Mouse (Mus musculus) liver, embryonic 13.5 days (tissue): ENCODE measurements around the gene Lrguk. TPM values are rescaled to one million over a fixed set of nuclear protein-coding genes. Genes with fewer than 3 reads are reported as not detected.
A peak's percentile ranks its signal among the peaks of the same experiment; 100 is the strongest.

Source experiments
- ATAC-seq: fragments of 200-750 bp; cut with Nextera tagmentation; 2 replicates; pipeline ENCODE4 v1.8.0; 2017; ENCODE audit warnings: low read depth, mild to moderate bottlenecking, moderate number of reproducible peaks, moderate library complexity
- DNase-seq: peaks from one replicate; pipeline ENCODE4 v3.0.0; 2022
- H3K27ac ChIP-seq: fragments of 300-500 bp; sonication (generic); 2 replicates; pipeline ENCODE4 v1.5.1; 2015; ENCODE audit warnings: moderate library complexity, mild to moderate bottlenecking, inconsistent platforms
- H3K27me3 ChIP-seq: fragments of 300-500 bp; sonication (generic); 2 replicates; pipeline ENCODE4 v1.6.1; 2015; ENCODE audit warnings: mild to moderate bottlenecking, inconsistent platforms
- H3K36me3 ChIP-seq: fragments of 300-500 bp; sonication (generic); 2 replicates; pipeline ENCODE4 v1.6.1; 2015; ENCODE audit warnings: mild to moderate bottlenecking, inconsistent platforms
- H3K4me1 ChIP-seq: fragments of 300-500 bp; sonication (generic); replicated peaks from 2 replicates; pipeline ENCODE4 v1.6.1; 2015; ENCODE audit warnings: inconsistent platforms
- H3K4me2 ChIP-seq: fragments of 300-500 bp; sonication (generic); 2 replicates; pipeline ENCODE4 v1.6.1; 2015; ENCODE audit warnings: inconsistent platforms, mild to moderate bottlenecking, moderate library complexity
- H3K4me3 ChIP-seq: fragments of 300-500 bp; sonication (generic); replicated peaks from 2 replicates; pipeline ENCODE4 v1.5.1; 2015; ENCODE audit warnings: mild to moderate bottlenecking, inconsistent platforms
- H3K9ac ChIP-seq: fragments of 300-500 bp; sonication (generic); 2 replicates; pipeline ENCODE4 v1.6.1; 2015; ENCODE audit warnings: mild to moderate bottlenecking, inconsistent platforms
- H3K9me3 ChIP-seq: fragments of 300-500 bp; sonication (generic); replicated peaks from 2 replicates; pipeline ENCODE4 v1.6.1; 2016; ENCODE audit warnings: inconsistent platforms
- WGBS: fragments of 180-500 bp; shearing (Covaris S2); methylation state at CpG from one replicate; pipeline ENCODE4 v1.1.7; 2015; ENCODE audit not compliant: insufficient replicate concordance; 5-methylcytosine and 5-hydroxymethylcytosine counted together
- polyA plus RNA-seq: library from polyadenylated mRNA; unstranded; fragments of >200 nt; fragmentation: Nextera tagmentation; extraction: Ambion mirVana; gene quantifications from 2 replicates; pipeline ENCODE4 v1.2.1, GENCODE M21; 2015

The Lrguk gene
- polyA plus RNA-seq, result 0.10 and 0.14 TPM in 2 replicates

DNA sequence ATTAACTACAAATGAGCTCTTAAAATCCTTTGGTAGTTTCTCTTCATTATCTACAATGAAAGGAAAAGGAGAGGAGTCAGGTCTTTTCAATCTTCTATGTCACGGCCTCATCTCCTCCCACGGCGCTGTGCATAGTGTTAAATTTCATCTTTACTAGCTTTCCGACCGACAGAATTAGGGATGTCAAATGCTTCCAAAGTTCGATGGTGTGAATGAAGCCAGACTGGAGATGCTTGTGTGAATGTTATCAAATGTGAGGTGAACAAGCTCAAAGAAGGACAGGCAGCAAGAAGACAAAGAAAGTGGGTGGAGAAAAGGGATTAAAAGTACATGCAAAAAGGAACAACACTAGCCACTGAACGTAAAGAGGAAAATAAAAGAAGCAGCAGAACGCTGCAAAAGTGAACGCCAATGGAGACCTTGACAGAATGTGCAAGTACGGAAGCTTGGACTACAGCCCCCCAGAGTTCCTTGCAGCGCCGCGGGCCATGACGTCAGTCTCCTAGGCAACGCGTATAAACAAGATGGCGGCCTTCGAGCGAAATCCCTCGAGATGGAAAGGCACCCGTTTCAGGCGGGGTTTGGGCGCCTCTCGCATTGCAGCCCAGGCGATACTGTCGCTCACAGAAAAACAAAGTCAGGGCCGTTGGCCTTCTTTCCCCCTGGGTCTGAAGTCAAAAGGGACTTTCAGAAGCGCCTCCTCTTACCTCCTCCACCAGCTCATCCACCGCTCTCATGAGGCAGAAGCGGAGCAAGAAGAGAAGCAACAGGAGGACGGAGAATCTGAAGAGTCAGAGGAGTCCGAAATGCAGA, at the start of gene Lrguk:
TSS of gene Lrguk (plus strand) at position 516 of the 813 bp plus-strand sequence.
- Histone ChIP-seq H3K27ac (no peak within 1 kb of the TSS), H3K4me2 (peak within 1 kb of the TSS; percentile 84), H3K36me3 (no peaks in the 10 kb centered on the region), H3K4me1 (peaks cover 19% of the 10 kb centered on the region), H3K27me3 (no peaks in the 10 kb centered on the region), H3K4me3 (peak within 1 kb of the TSS; percentile 67), H3K9me3 (no peaks in the 10 kb centered on the region), H3K9ac (peak within 1 kb of the TSS; percentile 62)
- ATAC-seq (peak; percentile 82), DNase-seq (peak; percentile 70)
- 6% methylated on average over 32 of the region's 32 CpGs for WGBS

DNA sequence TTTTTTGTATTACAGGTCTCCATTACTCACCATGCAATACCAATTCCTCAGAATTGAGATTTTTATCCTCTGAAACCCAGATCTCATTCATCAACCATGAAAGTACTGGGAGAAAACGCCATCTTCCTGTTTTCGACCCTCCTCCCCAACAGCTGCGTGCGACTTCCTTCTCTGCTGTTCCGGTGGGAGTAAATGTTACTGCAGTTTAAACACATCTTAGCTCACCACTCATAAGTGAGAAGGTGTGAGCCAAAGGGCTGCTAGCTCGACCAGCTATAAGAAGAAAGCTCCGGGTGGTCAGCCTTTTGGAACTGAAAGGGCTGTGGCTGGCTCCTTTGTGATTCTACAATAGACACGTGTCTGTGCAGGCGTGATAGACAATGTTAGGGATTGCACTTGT, 46.5 kb upstream of the Lrguk start:
- no peaks in the 10 kb centered on the region for H3K36me3 ChIP-seq
- H3K27me3 ChIP-seq, result no peaks in the 10 kb centered on the region
- H3K4me3 ChIP-seq, result no peak overlapping the region
- H3K27ac ChIP-seq, result no peak overlapping the region
- WGBS, result 46% methylated on average over 9 of the region's 9 CpGs
- DNase-seq (no peak), ATAC-seq (no peak)
- H3K9ac ChIP-seq, result no peak overlapping the region
- H3K4me2 ChIP-seq, result no peak overlapping the region
- H3K9me3 ChIP-seq, result no peaks in the 10 kb centered on the region
- H3K4me1 ChIP-seq, result no peaks in the 10 kb centered on the region

DNA sequence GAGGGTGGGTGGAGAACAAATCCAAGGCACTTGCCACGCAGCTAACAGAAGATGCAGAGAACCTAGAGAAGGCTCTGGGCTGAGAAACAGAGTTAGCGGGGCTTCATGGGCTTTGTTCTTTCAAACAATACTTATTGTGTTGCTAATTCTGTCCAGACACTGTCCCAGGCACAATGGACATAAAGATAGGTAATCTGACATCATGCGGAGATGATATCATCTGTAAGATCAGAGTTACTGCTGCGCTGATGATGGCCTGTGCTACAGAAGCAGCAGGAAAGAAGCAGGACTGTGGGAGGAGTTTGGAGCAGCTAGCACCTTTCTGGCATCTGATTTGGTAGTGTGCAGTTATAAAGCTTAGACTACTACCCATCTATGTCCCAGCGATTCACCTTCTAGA, 42.1 kb upstream of the Lrguk start:
- no peak for DNase-seq
- H3K9me3 ChIP-seq, result no peaks in the 10 kb centered on the region
- no peak overlapping the region for H3K27ac ChIP-seq
- no peak overlapping the region for H3K4me3 ChIP-seq
- H3K27me3 ChIP-seq, result no peaks in the 10 kb centered on the region
- no peaks in the 10 kb centered on the region for H3K36me3 ChIP-seq
- no peak for ATAC-seq
- no peak overlapping the region for H3K9ac ChIP-seq
- no peak overlapping the region for H3K4me2 ChIP-seq
- WGBS, result 59% methylated on average over 5 of the region's 5 CpGs
- H3K4me1 ChIP-seq, result no peaks in the 10 kb centered on the region

DNA sequence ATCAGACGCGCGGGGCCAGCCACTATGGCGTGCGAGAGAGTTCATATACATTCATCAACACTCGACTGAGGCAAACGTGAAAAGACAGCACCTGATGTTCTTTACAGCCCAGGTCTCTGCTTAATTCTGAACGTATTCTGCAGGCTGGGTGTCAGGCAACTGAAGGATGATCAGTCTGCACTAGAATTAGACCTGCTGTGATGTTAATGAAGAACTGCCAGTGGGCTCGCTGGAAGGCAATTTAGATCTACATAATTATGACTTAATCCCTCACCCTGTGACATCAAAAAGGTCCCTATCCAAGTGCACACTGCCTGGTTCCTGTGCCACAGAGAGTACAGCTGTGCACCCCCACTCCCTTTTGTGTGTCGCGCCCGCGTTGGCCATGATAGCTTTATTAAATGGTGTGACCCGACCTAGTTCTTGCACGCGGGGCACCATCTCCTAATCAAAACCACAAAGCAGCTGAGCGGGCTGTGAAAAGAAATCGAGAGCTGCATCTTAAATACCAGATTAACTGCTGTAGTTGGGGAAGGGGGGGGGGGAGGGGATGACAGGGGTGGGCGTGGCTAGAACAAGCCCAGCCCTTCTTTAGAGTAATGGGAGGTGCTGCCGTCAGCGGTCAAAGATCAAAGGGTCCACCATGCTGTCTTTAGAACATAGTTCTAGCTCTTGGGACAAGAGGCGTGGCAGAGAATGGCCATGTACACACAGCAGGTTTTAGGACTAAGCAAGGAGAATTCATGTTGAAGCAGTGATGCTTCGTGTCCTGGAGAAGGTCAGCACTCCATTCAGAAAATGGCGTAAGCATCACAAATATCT, 36.8 kb upstream of the Lrguk start:
- no peak for DNase-seq
- Histone ChIP-seq H3K9me3 (no peaks in the 10 kb centered on the region), H3K9ac (no peak overlapping the region), H3K4me3 (no peak overlapping the region), H3K4me1 (no peaks in the 10 kb centered on the region), H3K4me2 (no peak overlapping the region), H3K27me3 (no peaks in the 10 kb centered on the region), H3K36me3 (no peaks in the 10 kb centered on the region), H3K27ac (no peak overlapping the region)
- 42% methylated on average over 24 of the region's 24 CpGs for WGBS
- no peak for ATAC-seq

DNA sequence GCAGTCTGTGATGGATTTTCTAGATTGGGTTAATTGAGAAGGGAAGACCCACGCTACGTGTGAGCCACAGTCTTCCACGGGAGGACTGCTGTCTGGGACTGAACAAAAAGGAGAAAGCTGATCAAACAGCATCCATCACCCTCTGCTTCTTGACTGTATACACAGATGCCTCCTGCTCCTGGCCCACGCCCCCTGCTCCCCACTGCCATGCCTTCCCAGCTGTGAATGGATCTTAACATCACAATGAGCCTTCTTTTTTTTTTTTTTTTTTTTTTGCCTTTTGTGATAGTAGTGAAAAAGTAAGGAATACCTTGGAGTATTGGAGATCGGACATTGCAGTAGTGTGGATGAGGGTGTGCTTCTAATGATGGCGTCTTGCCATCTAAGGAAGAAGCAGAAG, 35.4 kb upstream of the Lrguk start:
- no peak overlapping the region for H3K9ac ChIP-seq
- H3K4me1 ChIP-seq, result no peaks in the 10 kb centered on the region
- WGBS, result 66% methylated on average over 6 of the region's 6 CpGs
- DNase-seq (no peak), ATAC-seq (no peak)
- no peak overlapping the region for H3K4me2 ChIP-seq
- no peaks in the 10 kb centered on the region for H3K36me3 ChIP-seq
- no peak overlapping the region for H3K4me3 ChIP-seq
- H3K27me3 ChIP-seq, result no peaks in the 10 kb centered on the region
- no peaks in the 10 kb centered on the region for H3K9me3 ChIP-seq
- no peak overlapping the region for H3K27ac ChIP-seq

DNA sequence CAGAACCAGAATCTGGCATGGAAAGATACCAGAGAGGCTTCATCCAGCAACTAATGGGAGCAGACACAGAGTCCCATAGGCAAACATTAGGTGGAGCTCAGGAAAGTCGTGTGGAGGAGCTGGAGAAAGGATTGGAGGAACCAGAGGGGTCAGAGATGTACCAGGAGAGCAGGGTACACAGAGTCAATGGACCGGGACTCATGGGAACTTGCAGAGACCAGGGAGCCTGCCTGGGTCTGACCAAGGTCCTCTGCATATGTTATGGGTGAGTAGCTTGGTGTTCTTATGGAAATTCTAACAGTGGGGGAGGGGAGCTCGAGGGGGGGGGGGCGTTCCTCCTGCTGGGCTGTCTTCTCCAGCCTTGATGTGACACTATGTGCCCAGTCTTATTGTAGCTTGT, 30.7 kb upstream of the Lrguk start:
- Histone ChIP-seq H3K4me1 (no peaks in the 10 kb centered on the region), H3K4me3 (no peak overlapping the region), H3K9ac (no peak overlapping the region), H3K27ac (no peak overlapping the region), H3K27me3 (no peaks in the 10 kb centered on the region), H3K9me3 (no peaks in the 10 kb centered on the region), H3K36me3 (no peaks in the 10 kb centered on the region), H3K4me2 (no peak overlapping the region)
- ATAC-seq, result no peak
- 31% methylated on average over 4 of the region's 4 CpGs for WGBS
- no peak for DNase-seq

DNA sequence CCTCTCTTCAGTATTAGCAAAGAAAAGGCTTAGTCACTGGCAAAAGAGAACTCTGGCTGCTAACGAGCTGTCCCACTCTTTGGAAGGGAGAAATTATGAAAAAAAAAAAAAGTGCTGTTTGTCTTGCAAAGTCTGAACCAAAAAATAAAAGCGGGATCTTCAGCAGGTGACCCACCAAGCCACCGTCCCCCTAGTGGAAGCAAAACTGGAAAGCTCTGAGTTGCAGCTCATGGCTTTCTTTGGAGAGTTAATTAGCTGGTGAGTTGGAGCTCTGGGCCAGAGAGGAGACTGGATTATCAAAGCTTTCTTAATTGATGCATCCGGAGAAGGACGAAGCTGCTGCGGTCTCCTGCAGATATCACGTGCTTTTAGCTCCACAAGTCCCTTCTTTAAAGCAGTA, 29.7 kb upstream of the Lrguk start:
- Histone ChIP-seq H3K36me3 (no peaks in the 10 kb centered on the region), H3K4me3 (no peak overlapping the region), H3K27me3 (no peaks in the 10 kb centered on the region), H3K27ac (no peak overlapping the region), H3K9me3 (no peaks in the 10 kb centered on the region), H3K4me1 (no peaks in the 10 kb centered on the region), H3K9ac (no peak overlapping the region), H3K4me2 (no peak overlapping the region)
- no peak for DNase-seq
- WGBS, result 28% methylated on average over 7 of the region's 7 CpGs
- ATAC-seq, result no peak

DNA sequence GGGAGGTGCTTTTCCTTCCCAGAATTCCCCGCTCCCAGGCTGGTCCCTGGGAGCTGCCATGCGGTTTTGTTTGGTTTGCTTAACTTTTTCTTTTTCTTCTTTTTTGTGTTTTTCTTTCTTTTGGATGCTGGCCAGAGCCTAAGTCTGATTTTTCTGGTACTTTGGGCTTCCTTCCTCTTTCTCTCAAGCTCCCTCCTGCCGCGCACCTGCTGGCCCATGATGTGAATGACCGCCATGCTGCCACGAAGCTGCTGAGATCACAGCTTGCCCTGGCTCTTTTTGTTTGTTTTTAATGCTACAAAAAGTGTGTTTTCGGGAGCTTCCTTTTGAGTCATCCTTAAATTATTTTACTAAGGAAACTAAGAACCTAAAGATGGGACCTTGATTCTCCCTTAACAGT, 28.6 kb upstream of the Lrguk start:
- no peaks in the 10 kb centered on the region for H3K36me3 ChIP-seq
- no peak overlapping the region for H3K9ac ChIP-seq
- no peaks in the 10 kb centered on the region for H3K27me3 ChIP-seq
- ATAC-seq, result no peak
- WGBS, result 70% methylated on average over 7 of the region's 7 CpGs
- no peak for DNase-seq
- H3K27ac ChIP-seq, result no peak overlapping the region
- H3K4me2 ChIP-seq, result no peak overlapping the region
- no peaks in the 10 kb centered on the region for H3K9me3 ChIP-seq
- H3K4me3 ChIP-seq, result no peak overlapping the region
- H3K4me1 ChIP-seq, result no peaks in the 10 kb centered on the region

DNA sequence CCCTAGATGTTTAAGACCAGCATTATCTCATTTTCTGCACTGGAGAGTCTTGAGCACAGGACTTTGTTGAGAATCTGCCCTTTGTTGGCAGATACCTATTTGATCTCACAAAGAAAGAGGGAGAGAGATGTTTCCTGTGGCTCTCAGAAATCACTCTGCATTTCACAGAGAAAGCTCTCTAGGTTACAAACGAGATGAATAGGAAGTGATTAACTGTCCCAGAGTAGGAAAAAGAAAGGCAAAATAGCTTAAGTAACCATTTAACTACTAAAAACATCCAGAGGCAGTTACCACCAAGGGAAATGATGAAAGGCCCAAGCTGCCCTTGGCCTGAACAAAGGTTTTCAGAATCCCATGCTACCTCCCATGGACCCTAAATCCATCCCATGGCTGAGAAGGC, 26.2 kb upstream of the Lrguk start:
- 26% methylated on average over 1 of the region's 1 CpGs for WGBS
- Histone ChIP-seq H3K9ac (no peak overlapping the region), H3K27me3 (no peaks in the 10 kb centered on the region), H3K27ac (no peak overlapping the region), H3K4me2 (no peak overlapping the region), H3K4me3 (no peak overlapping the region), H3K36me3 (no peaks in the 10 kb centered on the region), H3K4me1 (no peaks in the 10 kb centered on the region), H3K9me3 (no peaks in the 10 kb centered on the region)
- no peak for DNase-seq
- no peak for ATAC-seq

DNA sequence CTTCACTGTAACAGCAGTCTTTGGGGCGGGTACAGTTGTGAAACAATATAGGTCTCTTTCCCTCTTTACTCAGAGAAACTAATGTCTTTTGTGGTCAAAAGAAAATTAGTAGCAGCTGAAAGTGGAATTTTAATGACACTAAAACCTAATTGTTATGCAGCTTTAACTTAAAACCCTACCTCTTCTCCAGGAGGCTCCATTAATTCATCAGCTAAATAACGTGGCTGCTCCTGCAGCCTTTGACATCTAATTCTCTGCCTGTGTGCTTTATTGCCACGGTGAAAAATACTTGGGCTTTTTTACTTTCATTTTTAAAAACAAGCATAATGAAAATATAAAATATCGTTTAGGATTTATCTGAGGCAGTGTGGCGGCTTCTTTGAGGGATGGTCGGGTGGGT, 15.8 kb upstream of the Lrguk start:
- Histone ChIP-seq H3K4me1 (no peaks in the 10 kb centered on the region), H3K27ac (no peak overlapping the region), H3K36me3 (no peaks in the 10 kb centered on the region), H3K27me3 (no peaks in the 10 kb centered on the region), H3K9me3 (no peaks in the 10 kb centered on the region), H3K4me3 (no peak overlapping the region), H3K4me2 (no peak overlapping the region), H3K9ac (no peak overlapping the region)
- 63% methylated on average over 6 of the region's 6 CpGs for WGBS
- ATAC-seq, result no peak
- no peak for DNase-seq

DNA sequence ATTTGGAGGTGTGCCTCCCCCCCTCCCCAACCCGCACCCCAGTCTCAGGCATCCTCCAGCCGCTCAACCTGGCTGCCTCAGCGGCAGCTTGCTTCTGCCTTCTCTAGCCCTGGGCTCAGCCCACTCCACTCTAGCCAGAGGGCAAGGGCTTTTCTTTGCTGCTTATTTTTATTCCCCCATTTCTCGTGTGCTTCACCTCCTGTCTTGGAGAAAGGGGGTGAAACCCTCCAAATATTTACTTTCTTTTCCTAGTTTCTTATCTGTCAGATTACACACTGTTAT, 439 bp downstream of the Lrguk start:
- H3K9me3 ChIP-seq, result no peaks in the 10 kb centered on the region
- peak overlapping the region; percentile 62 for H3K9ac ChIP-seq
- H3K36me3 ChIP-seq, result no peaks in the 10 kb centered on the region
- ATAC-seq, result peak; percentile 47
- peaks cover 25% of the 10 kb centered on the region for H3K4me1 ChIP-seq
- whole genome bisulfite sequencing, result 1% methylated on average over 4 of the region's 4 CpGs
- no peak for DNase-seq
- no peak overlapping the region for H3K27ac ChIP-seq
- no peaks in the 10 kb centered on the region for H3K27me3 ChIP-seq
- peak overlapping the region; percentile 67 for H3K4me3 ChIP-seq
- H3K4me2 ChIP-seq, result peak overlapping the region; percentile 84

DNA sequence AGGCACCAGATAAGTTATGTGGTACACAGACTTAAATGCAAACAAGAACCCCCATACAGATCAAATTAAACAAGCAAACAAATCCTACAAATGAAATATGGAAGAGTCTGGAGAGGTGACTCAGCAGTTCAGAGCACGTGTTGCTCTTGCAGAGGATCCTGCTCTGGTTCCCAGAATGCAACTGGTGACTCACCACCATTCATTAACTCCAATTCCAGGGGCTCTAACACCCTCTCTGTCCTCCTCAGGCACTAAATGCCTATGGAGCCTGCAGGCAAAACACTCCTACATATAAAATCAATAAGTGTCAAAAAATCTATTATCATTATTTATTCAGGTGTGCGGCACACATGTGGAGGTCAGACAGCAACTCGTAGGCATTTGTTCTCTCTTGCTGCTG, 4.8 kb downstream of the Lrguk start:
- DNase-seq, result no peak
- H3K36me3 ChIP-seq, result no peaks in the 10 kb centered on the region
- no peak overlapping the region for H3K27ac ChIP-seq
- H3K9ac ChIP-seq, result no peak overlapping the region
- peaks cover 30% of the 10 kb centered on the region for H3K4me1 ChIP-seq
- no peak for ATAC-seq
- H3K9me3 ChIP-seq, result no peaks in the 10 kb centered on the region
- no peaks in the 10 kb centered on the region for H3K27me3 ChIP-seq
- WGBS, result 43% methylated on average over 3 of the region's 3 CpGs
- no peak overlapping the region for H3K4me3 ChIP-seq
- H3K4me2 ChIP-seq, result no peak overlapping the region
